Mouse (Mus musculus) embryonic facial prominence, embryonic 11.5 days (tissue): Measurements from ENCODE around the gene Rad50. TPM values are rescaled to one million over a fixed set of nuclear protein-coding genes. Genes with fewer than 3 reads are reported as not detected.

ENCODE experiments used
- ATAC-seq: fragments of 200-750 bp; cut with Nextera tagmentation; replicated peaks from 2 replicates; pipeline ENCODE4 v1.8.0; 2017; ENCODE audit warnings: low read depth; ENCODE audit not compliant: insufficient number of reproducible peaks, low FRiP score, low TSS enrichment
- DNase-seq: peaks from one replicate; pipeline ENCODE4 v3.0.0-alpha.2; 2015; ENCODE audit warnings: low spot score
- H3K27ac ChIP-seq: fragments of 300-500 bp; sonication (generic); replicated peaks from 2 replicates; pipeline ENCODE4 v1.5.1; 2014; ENCODE audit warnings: mild to moderate bottlenecking, low read depth, low read length, control low read depth
- H3K27me3 ChIP-seq: fragments of 300-500 bp; sonication (generic); 2 replicates; pipeline ENCODE4 v1.6.1; 2014; ENCODE audit warnings: mild to moderate bottlenecking, low read length, moderate library complexity, mixed read lengths; ENCODE audit not compliant: control insufficient read depth, insufficient read depth
- H3K36me3 ChIP-seq: fragments of 300-500 bp; sonication (generic); replicated peaks from 2 replicates; pipeline ENCODE4 v1.6.1; 2014; ENCODE audit warnings: low read depth, mild to moderate bottlenecking, low read length, moderate library complexity, mixed read lengths; ENCODE audit not compliant: control insufficient read depth, insufficient read depth
- H3K4me1 ChIP-seq: fragments of 300-500 bp; sonication (generic); 2 replicates; pipeline ENCODE4 v1.6.1; 2014; ENCODE audit warnings: low read length, mixed read lengths; ENCODE audit not compliant: control insufficient read depth, insufficient read depth
- H3K4me2 ChIP-seq: fragments of 300-500 bp; sonication (generic); 2 replicates; pipeline ENCODE4 v1.6.1; 2014; ENCODE audit warnings: low read depth, mild to moderate bottlenecking, control low read depth, low read length, moderate library complexity
- H3K4me3 ChIP-seq: fragments of 300-500 bp; sonication (generic); 2 replicates; pipeline ENCODE4 v1.5.1; 2014; ENCODE audit warnings: low read depth, low read length, control low read depth
- H3K9ac ChIP-seq: fragments of 300-500 bp; sonication (generic); replicated peaks from 2 replicates; pipeline ENCODE4 v1.6.1; 2014; ENCODE audit warnings: mild to moderate bottlenecking, control low read depth, low read length
- H3K9me3 ChIP-seq: fragments of 300-500 bp; sonication (generic); replicated peaks from 2 replicates; pipeline ENCODE4 v1.6.1; 2016; ENCODE audit warnings: mild to moderate bottlenecking, low read length, inconsistent platforms, mixed read lengths; ENCODE audit not compliant: control insufficient read depth
- WGBS: fragments of 180-500 bp; shearing (Covaris S2); extraction: QIAGEN DNeasy Blood & Tissue Kit; methylation state at CpG from one replicate; pipeline ENCODE4 v1.1.7; 2014; 5-methylcytosine and 5-hydroxymethylcytosine counted together
- polyA plus RNA-seq: library from polyadenylated mRNA; unstranded; fragments of >200 nt; fragmentation: Nextera tagmentation; extraction: Ambion mirVana; gene quantifications from 2 replicates; pipeline ENCODE4 v1.2.1, GENCODE M21; 2014

The Rad50 gene
- polyA plus RNA-seq, 1 experiment from 2014 or later: 26.8 TPM

GRCm38 (mm10) chr11:53720715-53721114, 13.6 kb upstream of the Rad50 start, which contains the start of gene Il5:
Il5 (plus strand) TSS chr11:53720794.
- H3K27ac ChIP-seq: no peak within 1 kb of the TSS
- H3K9ac ChIP-seq: no peak within 1 kb of the TSS
- H3K36me3 ChIP-seq: no peaks in the 10 kb centered on the region
- no peaks in the 10 kb centered on the region for H3K4me1 ChIP-seq
- DNase-seq: no peak
- no peak for ATAC-seq
- H3K4me2 ChIP-seq: no peak within 1 kb of the TSS
- no peaks in the 10 kb centered on the region for H3K9me3 ChIP-seq
- H3K4me3 ChIP-seq: no peak within 1 kb of the TSS
- H3K27me3 ChIP-seq: no peaks in the 10 kb centered on the region
- WGBS: 77% methylated on average over 6 of the region's 6 CpGs

GRCm38 (mm10) chr11:53719701-53720100, 12.6 kb upstream of the Rad50 start:
- ATAC-seq: no peak
- H3K9ac ChIP-seq: no peak overlapping the region
- H3K27me3 ChIP-seq: no peaks in the 10 kb centered on the region
- H3K4me1 ChIP-seq: no peaks in the 10 kb centered on the region
- DNase-seq: no peak
- H3K9me3 ChIP-seq: no peaks in the 10 kb centered on the region
- H3K4me2 ChIP-seq: no peak overlapping the region
- H3K4me3 ChIP-seq: no peak overlapping the region
- H3K27ac ChIP-seq: no peak overlapping the region
- no peaks in the 10 kb centered on the region for H3K36me3 ChIP-seq
- WGBS: 75% methylated on average over 1 of the region's 1 CpGs

- Histone ChIP-seq H3K4me1 (no peaks in the 10 kb centered on the region), H3K27me3 (no peaks in the 10 kb centered on the region), H3K36me3 (no peaks in the 10 kb centered on the region), H3K9me3 (no peaks in the 10 kb centered on the region), H3K4me2 (peak overlapping the region; percentile 89; the same call in 1 of the 2 replicates), H3K4me3 (peak overlapping the region; percentile 77; the same call in 1 of the 2 replicates), H3K9ac (no peak overlapping the region), H3K27ac (no peak overlapping the region)
- ATAC-seq: no peak
- 90% methylated on average over 3 of the region's 3 CpGs for WGBS
- no peak for DNase-seq
Observed at GRCm38 (mm10) chr11:53707718-53708009, 545 bp upstream of the Rad50 start.

GRCm38 (mm10) chr11:53706236-53706933, 734 bp downstream of the Rad50 start:
- no peaks in the 10 kb centered on the region for H3K36me3 ChIP-seq
- peak; percentile 68 for DNase-seq
- peak overlapping the region; percentile 77 for H3K4me3 ChIP-seq
- H3K9me3 ChIP-seq: no peaks in the 10 kb centered on the region
- H3K9ac ChIP-seq: peak overlapping the region; percentile 84
- 9% methylated on average over 29 of the region's 29 CpGs for WGBS
- ATAC-seq: peak; percentile 39; the same call in 1 of the 2 replicates
- peak overlapping the region; percentile 89 for H3K4me2 ChIP-seq
- no peaks in the 10 kb centered on the region for H3K4me1 ChIP-seq
- H3K27ac ChIP-seq: peak overlapping the region; percentile 73; the same call in 1 of the 2 replicates
- H3K27me3 ChIP-seq: no peaks in the 10 kb centered on the region

- Histone ChIP-seq H3K9ac (no peak overlapping the region), H3K27ac (no peak overlapping the region), H3K9me3 (no peaks in the 10 kb centered on the region), H3K27me3 (no peaks in the 10 kb centered on the region), H3K4me2 (no peak overlapping the region), H3K36me3 (no peaks in the 10 kb centered on the region; the same call in 1 of the 2 replicates), H3K4me3 (no peak overlapping the region), H3K4me1 (no peaks in the 10 kb centered on the region)
- ATAC-seq: no peak
- DNase-seq: no peak
- 93% methylated on average over 4 of the region's 4 CpGs for WGBS
Observed at GRCm38 (mm10) chr11:53699351-53699750, 7.8 kb downstream of the Rad50 start.

GRCm38 (mm10) chr11:53698521-53698920, 8.6 kb downstream of the Rad50 start:
- WGBS: 87% methylated on average over 2 of the region's 2 CpGs
- Histone ChIP-seq H3K36me3 (no peaks in the 10 kb centered on the region; the same call in 1 of the 2 replicates), H3K27ac (no peak overlapping the region), H3K4me3 (no peak overlapping the region), H3K4me2 (no peak overlapping the region), H3K9me3 (no peaks in the 10 kb centered on the region), H3K4me1 (no peaks in the 10 kb centered on the region), H3K27me3 (no peaks in the 10 kb centered on the region), H3K9ac (no peak overlapping the region)
- ATAC-seq: no peak
- DNase-seq: no peak

- H3K4me2 ChIP-seq: no peak overlapping the region
- DNase-seq: no peak
- no peaks in the 10 kb centered on the region for H3K4me1 ChIP-seq
- no peaks in the 10 kb centered on the region for H3K9me3 ChIP-seq
- H3K27me3 ChIP-seq: no peaks in the 10 kb centered on the region
- H3K27ac ChIP-seq: no peak overlapping the region
- ATAC-seq: no peak
- WGBS: 51% methylated on average over 10 of the region's 10 CpGs
- H3K9ac ChIP-seq: no peak overlapping the region
- no peaks in the 10 kb centered on the region for H3K36me3 ChIP-seq
- H3K4me3 ChIP-seq: no peak overlapping the region
Observed at GRCm38 (mm10) chr11:53691979-53692378, 15.1 kb downstream of the Rad50 start.

GRCm38 (mm10) chr11:53682994-53683530, 24.1 kb downstream of the Rad50 start:
- H3K4me2 ChIP-seq: no peak overlapping the region
- H3K9me3 ChIP-seq: no peaks in the 10 kb centered on the region
- H3K36me3 ChIP-seq: peaks cover 2% of the 10 kb centered on the region
- no peak for ATAC-seq
- 91% methylated on average over 9 of the region's 9 CpGs for WGBS
- H3K9ac ChIP-seq: no peak overlapping the region
- H3K27ac ChIP-seq: no peak overlapping the region
- H3K4me3 ChIP-seq: no peak overlapping the region
- no peaks in the 10 kb centered on the region for H3K27me3 ChIP-seq
- H3K4me1 ChIP-seq: no peaks in the 10 kb centered on the region
- DNase-seq: no peak
